Mouse (Mus musculus) kidney, embryonic 16.5 days (tissue): ENCODE data around the gene Olfr1174-ps. TPM values are rescaled to one million over a fixed set of nuclear protein-coding genes. Genes with fewer than 3 reads are reported as not detected.

ENCODE experiments used
- ATAC-seq: fragments of 200-750 bp; cut with Nextera tagmentation; 2 replicates; pipeline ENCODE4 v1.8.0; 2017; ENCODE audit warnings: moderate TSS enrichment; ENCODE audit not compliant: low FRiP score, low TSS enrichment
- H3K27ac ChIP-seq: fragments of 300-500 bp; sonication (generic); 2 replicates; pipeline ENCODE4 v1.5.1; 2014; ENCODE audit warnings: low read length
- H3K27me3 ChIP-seq: fragments of 300-500 bp; sonication (generic); 2 replicates; pipeline ENCODE4 v1.6.1; 2014; ENCODE audit warnings: low read length, control low read depth, mixed read lengths; ENCODE audit not compliant: insufficient read depth
- H3K36me3 ChIP-seq: fragments of 300-500 bp; sonication (generic); 2 replicates; pipeline ENCODE4 v1.6.1; 2014; ENCODE audit warnings: low read length, control low read depth, mixed read lengths; ENCODE audit not compliant: insufficient read depth
- H3K4me1 ChIP-seq: fragments of 300-500 bp; sonication (generic); 2 replicates; pipeline ENCODE4 v1.6.1; 2014; ENCODE audit warnings: low read length, control low read depth, mixed read lengths; ENCODE audit not compliant: insufficient read depth
- H3K4me2 ChIP-seq: fragments of 300-500 bp; sonication (generic); replicated peaks from 2 replicates; pipeline ENCODE4 v1.6.1; 2014; ENCODE audit warnings: low read depth, low read length
- H3K4me3 ChIP-seq: fragments of 300-500 bp; sonication (generic); 2 replicates; pipeline ENCODE4 v1.5.1; 2014; ENCODE audit warnings: mild to moderate bottlenecking, low read length
- H3K9ac ChIP-seq: fragments of 300-500 bp; sonication (generic); replicated peaks from 2 replicates; pipeline ENCODE4 v1.6.1; 2014; ENCODE audit warnings: low read length
- H3K9me3 ChIP-seq: fragments of 300-500 bp; sonication (generic); 2 replicates; pipeline ENCODE4 v1.6.1; 2016; ENCODE audit warnings: low read length, control low read depth
- WGBS: fragments of 180-500 bp; shearing (Covaris S2); extraction: QIAGEN DNeasy Blood & Tissue Kit; methylation state at CpG from one replicate; pipeline ENCODE4 v1.1.7; 2014; 5-methylcytosine and 5-hydroxymethylcytosine counted together
- polyA plus RNA-seq: library from polyadenylated mRNA; unstranded; fragments of >200 nt; fragmentation: Nextera tagmentation; extraction: Ambion mirVana; gene quantifications from 2 replicates; pipeline ENCODE4 v1.2.1, GENCODE M21; 2015

Gene Olfr1174-ps
- polyA plus RNA-seq: not detected in 2 replicates

GRCm38 (mm10) chr2:88315035-88315434 is at the start of gene Olfr1174-ps:
Gene Olfr1174-ps (minus strand): TSS chr2:88315135.
- Histone ChIP-seq H3K9ac (no peak within 1 kb of the TSS), H3K4me3 (no peak within 1 kb of the TSS), H3K27ac (no peak within 1 kb of the TSS), H3K4me2 (no peak within 1 kb of the TSS), H3K36me3 (no peaks in the 10 kb centered on the region), H3K9me3 (no peaks in the 10 kb centered on the region), H3K4me1 (no peaks in the 10 kb centered on the region), H3K27me3 (no peaks in the 10 kb centered on the region)
- WGBS: 88% methylated on average over 4 of the region's 4 CpGs
- no peak for ATAC-seq

GRCm38 (mm10) chr2:88356304-88356703 is 41.4 kb upstream of the Olfr1174-ps start:
- Histone ChIP-seq H3K4me3 (no peak overlapping the region), H3K27ac (no peak overlapping the region), H3K9me3 (no peaks in the 10 kb centered on the region), H3K4me2 (no peak overlapping the region), H3K27me3 (no peaks in the 10 kb centered on the region), H3K9ac (no peak overlapping the region), H3K4me1 (no peaks in the 10 kb centered on the region), H3K36me3 (no peaks in the 10 kb centered on the region)
- no peak for ATAC-seq
- 3% methylated on average over 2 of the region's 2 CpGs for WGBS

GRCm38 (mm10) chr2:88346392-88346791 is 31.5 kb upstream of the Olfr1174-ps start, which contains the start of gene Olfr1177-ps:
Gene Olfr1177-ps (minus strand): TSS chr2:88346492.
- Histone ChIP-seq H3K4me1 (no peaks in the 10 kb centered on the region), H3K27ac (no peak within 1 kb of the TSS), H3K27me3 (no peaks in the 10 kb centered on the region), H3K9ac (no peak within 1 kb of the TSS), H3K4me2 (no peak within 1 kb of the TSS), H3K4me3 (no peak within 1 kb of the TSS), H3K9me3 (no peaks in the 10 kb centered on the region), H3K36me3 (no peaks in the 10 kb centered on the region)
- no peak for ATAC-seq
- WGBS: 71% methylated on average over 1 of the region's 1 CpGs

GRCm38 (mm10) chr2:88336421-88336820 is 21.5 kb upstream of the Olfr1174-ps start, which contains the start of gene Olfr1176:
Gene Olfr1176 (plus strand): TSS chr2:88336721.
- H3K27me3 ChIP-seq: no peaks in the 10 kb centered on the region
- ATAC-seq: no peak
- H3K27ac ChIP-seq: no peak within 1 kb of the TSS
- WGBS: 74% methylated on average over 1 of the region's 1 CpGs
- no peak within 1 kb of the TSS for H3K4me2 ChIP-seq
- H3K4me1 ChIP-seq: no peaks in the 10 kb centered on the region
- no peaks in the 10 kb centered on the region for H3K36me3 ChIP-seq
- no peak within 1 kb of the TSS for H3K4me3 ChIP-seq
- no peaks in the 10 kb centered on the region for H3K9me3 ChIP-seq
- no peak within 1 kb of the TSS for H3K9ac ChIP-seq

GRCm38 (mm10) chr2:88327115-88327514 is 12.2 kb upstream of the Olfr1174-ps start, which contains the start of gene Olfr1175-ps:
Gene Olfr1175-ps (minus strand): TSS chr2:88327215.
- no peak within 1 kb of the TSS for H3K9ac ChIP-seq
- H3K4me3 ChIP-seq: no peak within 1 kb of the TSS
- no peaks in the 10 kb centered on the region for H3K9me3 ChIP-seq
- no peak within 1 kb of the TSS for H3K27ac ChIP-seq
- H3K36me3 ChIP-seq: no peaks in the 10 kb centered on the region
- ATAC-seq: no peak
- H3K27me3 ChIP-seq: no peaks in the 10 kb centered on the region
- no peak within 1 kb of the TSS for H3K4me2 ChIP-seq
- 83% methylated on average over 2 of the region's 2 CpGs for WGBS
- H3K4me1 ChIP-seq: no peaks in the 10 kb centered on the region

GRCm38 (mm10) chr2:88279775-88280174 is 35.2 kb downstream of the Olfr1174-ps start, which contains the start of gene Olfr1173:
Gene Olfr1173 (minus strand): TSS chr2:88279875.
- H3K9me3 ChIP-seq: no peaks in the 10 kb centered on the region
- no peak within 1 kb of the TSS for H3K4me3 ChIP-seq
- H3K27ac ChIP-seq: no peak within 1 kb of the TSS
- no peaks in the 10 kb centered on the region for H3K36me3 ChIP-seq
- no peak within 1 kb of the TSS for H3K9ac ChIP-seq
- ATAC-seq: no peak
- H3K4me2 ChIP-seq: no peak within 1 kb of the TSS
- H3K4me1 ChIP-seq: no peaks in the 10 kb centered on the region
- no peaks in the 10 kb centered on the region for H3K27me3 ChIP-seq

Other genes starting within 250 kb of the Olfr1174-ps start
- not detected in 2 replicates for gene Olfr1163, start 243.3 kb downstream of the Olfr1174-ps start, polyA plus RNA-seq
- not detected in 2 replicates for gene Olfr1164, start 221.2 kb downstream of the Olfr1174-ps start, polyA plus RNA-seq
- gene Olfr1166, start 186.9 kb downstream of the Olfr1174-ps start, polyA plus RNA-seq: not detected in 2 replicates
- not detected in 2 replicates for gene Olfr1167, start 159.9 kb downstream of the Olfr1174-ps start, polyA plus RNA-seq
- gene Olfr1168, start 133.3 kb downstream of the Olfr1174-ps start, polyA plus RNA-seq: not detected in 2 replicates
- gene Olfr1170, start 86.8 kb downstream of the Olfr1174-ps start, polyA plus RNA-seq: not detected in 2 replicates
- not detected in 2 replicates for gene Olfr1173, start 35.3 kb downstream of the Olfr1174-ps start, polyA plus RNA-seq
- not detected in 2 replicates for gene Olfr1175-ps, start 12.1 kb upstream of the Olfr1174-ps start, polyA plus RNA-seq
- gene Olfr1176, start 21.6 kb upstream of the Olfr1174-ps start, polyA plus RNA-seq: not detected in 2 replicates
- not detected in 2 replicates for gene Olfr1177-ps, start 31.4 kb upstream of the Olfr1174-ps start, polyA plus RNA-seq
- not detected in 2 replicates for gene Olfr1178, start 71.9 kb upstream of the Olfr1174-ps start, polyA plus RNA-seq
- gene Olfr1179, start 91.3 kb upstream of the Olfr1174-ps start, polyA plus RNA-seq: not detected in 2 replicates
- gene Olfr1180, start 104.0 kb upstream of the Olfr1174-ps start, polyA plus RNA-seq: not detected in 2 replicates
- gene Olfr1181, start 111.0 kb upstream of the Olfr1174-ps start, polyA plus RNA-seq: not detected in 2 replicates
- gene Gm13757, start 134.0 kb upstream of the Olfr1174-ps start, polyA plus RNA-seq: not detected in 2 replicates
- gene Olfr1183, start 139.7 kb upstream of the Olfr1174-ps start, polyA plus RNA-seq: not detected in 2 replicates
- not detected in 2 replicates for gene Olfr1184, start 168.5 kb upstream of the Olfr1174-ps start, polyA plus RNA-seq
- gene Olfr1185-ps1, start 178.2 kb upstream of the Olfr1174-ps start, polyA plus RNA-seq: not detected in 2 replicates
- gene Olfr1186, start 203.4 kb upstream of the Olfr1174-ps start, polyA plus RNA-seq: not detected in 2 replicates
- not detected in 2 replicates for gene Olfr1188, start 241.8 kb upstream of the Olfr1174-ps start, polyA plus RNA-seq